Mouse (Mus musculus) large intestine, adult 2 months (tissue): ENCODE data around the gene Retn. TPM values are rescaled to one million over a fixed set of nuclear protein-coding genes. Genes with fewer than 3 reads are reported as not detected.

ENCODE experiments used
- DNase-seq: peaks from one replicate; pipeline ENCODE4 v3.0.0-alpha.2; 2012; ENCODE audit warnings: low read depth, low spot score
- WGBS: fragments of 180-500 bp; shearing (Covaris S2); methylation state at CpG from one replicate; pipeline ENCODE4 v1.1.7; 2018; 5-methylcytosine and 5-hydroxymethylcytosine counted together
- polyA plus RNA-seq: library from polyadenylated mRNA; depleted of rRNA; stranded (reverse); fragments of >200 nt; gene quantifications from 2 replicates; pipeline ENCODE4 v1.2.3, GENCODE M21; 2012; rRNA removed

Gene Retn
- polyA plus RNA-seq = 2.9 and 11.9 TPM in 2 replicates

GRCm38 (mm10) chr8:3655526-3655925 is at the start of gene Retn:
Gene Retn, plus strand, starts transcription at chr8:3655770.
- WGBS = 59% methylated on average over 3 of the region's 3 CpGs
- DNase-seq = no peak

GRCm38 (mm10) chr8:3606593-3606992 is 49.0 kb upstream of the Retn start:
- 47% methylated on average over 16 of the region's 16 CpGs for WGBS
- no peak for DNase-seq

- DNase-seq = no peak
- WGBS = 85% methylated on average over 7 of the region's 7 CpGs
These were observed 47.7 kb upstream of the Retn start for GRCm38 (mm10) chr8:3607822-3608221.

- WGBS = 55% methylated on average over 12 of the region's 12 CpGs
- DNase-seq = no peak
These were observed 46.3 kb upstream of the Retn start for GRCm38 (mm10) chr8:3609046-3609815.

- DNase-seq = no peak
- 64% methylated on average over 6 of the region's 6 CpGs for WGBS
These were observed 45.8 kb upstream of the Retn start for GRCm38 (mm10) chr8:3609816-3610150.

GRCm38 (mm10) chr8:3621199-3621970 is 34.2 kb upstream of the Retn start, which contains the start of the genes Xab2 and Pet100:
Gene Xab2, minus strand, starts transcription at chr8:3621316.
Gene Pet100, plus strand, starts transcription at chr8:3621548.
- WGBS = under 1% methylated on average over 37 of the region's 37 CpGs
- DNase-seq = peak; percentile 99

- DNase-seq = no peak
- 63% methylated on average over 8 of the region's 8 CpGs for WGBS
These were observed 33.5 kb upstream of the Retn start for GRCm38 (mm10) chr8:3622119-3622518.

- 84% methylated on average over 1 of the region's 1 CpGs for WGBS
- DNase-seq = no peak
These were observed 30.1 kb upstream of the Retn start, which contains the start of gene Pcp2 for GRCm38 (mm10) chr8:3625445-3625844. Gene Pcp2, minus strand, starts transcription at chr8:3625545.

- DNase-seq = no peak
- 37% methylated on average over 5 of the region's 5 CpGs for WGBS
These were observed 28.6 kb upstream of the Retn start for GRCm38 (mm10) chr8:3626971-3627370.

- WGBS = 26% methylated on average over 5 of the region's 5 CpGs
- DNase-seq = no peak
These were observed 27.6 kb upstream of the Retn start for GRCm38 (mm10) chr8:3628014-3628413.

GRCm38 (mm10) chr8:3630647-3631477 is 24.7 kb upstream of the Retn start, which contains the start of gene Stxbp2:
Gene Stxbp2, plus strand, starts transcription at chr8:3630955.
- 4% methylated on average over 47 of the region's 47 CpGs for WGBS
- peak; percentile 70 for DNase-seq

- DNase-seq = no peak
- WGBS = 4% methylated on average over 8 of the region's 8 CpGs
These were observed 24.1 kb upstream of the Retn start for GRCm38 (mm10) chr8:3631478-3631875.

- DNase-seq = no peak
- 18% methylated on average over 5 of the region's 5 CpGs for WGBS
These were observed 9.8 kb upstream of the Retn start for GRCm38 (mm10) chr8:3645804-3646203.

- 74% methylated on average over 6 of the region's 6 CpGs for WGBS
- DNase-seq = no peak
These were observed 8.6 kb upstream of the Retn start for GRCm38 (mm10) chr8:3646824-3647531.

- WGBS = 36% methylated on average over 4 of the region's 4 CpGs
- no peak for DNase-seq
These were observed 8.0 kb upstream of the Retn start for GRCm38 (mm10) chr8:3647561-3647960.

- DNase-seq = no peak
- 50% methylated on average over 2 of the region's 2 CpGs for WGBS
These were observed 7.3 kb upstream of the Retn start for GRCm38 (mm10) chr8:3648268-3648667.

- 60% methylated on average over 1 of the region's 1 CpGs for WGBS
- DNase-seq = no peak
These were observed 6.6 kb upstream of the Retn start for GRCm38 (mm10) chr8:3648990-3649389.

GRCm38 (mm10) chr8:3652845-3653244 is 2.7 kb upstream of the Retn start:
- WGBS = 58% methylated on average over 3 of the region's 3 CpGs
- no peak for DNase-seq

GRCm38 (mm10) chr8:3654726-3655508 is 653 bp upstream of the Retn start:
- 68% methylated on average over 11 of the region's 11 CpGs for WGBS
- no peak for DNase-seq
